Mouse (Mus musculus) c-Kit-positive CD71-negative TER-119-negative erythroid progenitor cells, embryonic 14.5 days (primary cell): ENCODE data around the gene Nsd2.

Experiments
- DNase-seq: peaks from one replicate; pipeline ENCODE4 v3.0.0-alpha.2; 2013; ENCODE audit warnings: low read depth

The Nsd2 gene

DNA sequence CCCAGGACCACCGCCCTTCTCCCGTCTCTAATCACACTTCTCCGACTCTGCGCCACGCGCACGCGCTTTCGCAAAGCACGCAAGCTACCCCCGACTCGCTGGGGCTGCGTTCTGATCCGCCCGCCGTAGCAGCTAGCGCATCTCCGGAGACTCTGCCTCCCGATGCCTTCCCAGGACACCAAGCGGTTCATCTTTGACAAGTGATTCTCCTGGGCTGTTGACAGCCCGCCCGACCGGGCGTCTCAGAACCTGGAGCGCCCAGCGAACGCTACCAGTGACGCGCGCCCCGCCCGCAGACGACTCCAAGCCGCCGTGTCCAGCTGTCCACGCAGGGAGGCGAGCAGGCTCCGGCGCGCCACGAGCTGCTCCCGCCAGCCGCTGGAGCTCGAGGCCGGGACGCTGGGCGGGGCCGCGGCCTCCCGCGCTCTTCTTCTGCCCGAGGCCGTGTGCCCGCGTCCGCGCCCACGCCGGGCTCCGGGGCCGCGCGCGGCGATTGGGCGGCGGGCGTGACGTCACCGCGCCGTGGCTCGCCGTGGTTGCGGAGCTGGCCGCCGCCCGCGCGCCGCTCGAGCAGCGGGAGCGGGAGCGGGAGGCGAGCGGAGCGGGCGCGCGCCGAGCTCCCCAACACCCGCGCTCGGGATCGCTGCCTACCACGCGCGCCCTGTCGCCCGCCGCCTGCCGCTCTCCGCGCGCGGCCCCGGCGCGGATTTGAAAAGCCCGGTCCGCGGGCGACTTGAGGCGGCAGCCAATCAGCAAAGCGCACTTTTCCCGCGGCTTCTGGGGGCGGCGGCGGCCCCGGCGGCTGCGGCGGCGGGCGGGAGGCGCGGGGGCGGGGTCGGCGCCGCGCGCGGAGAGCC lies at the start of gene Nsd2:
Gene Nsd2 (plus strand): TSS at position 850 of the 857 bp plus-strand sequence.
- DNase-seq: peak; percentile 55

DNA sequence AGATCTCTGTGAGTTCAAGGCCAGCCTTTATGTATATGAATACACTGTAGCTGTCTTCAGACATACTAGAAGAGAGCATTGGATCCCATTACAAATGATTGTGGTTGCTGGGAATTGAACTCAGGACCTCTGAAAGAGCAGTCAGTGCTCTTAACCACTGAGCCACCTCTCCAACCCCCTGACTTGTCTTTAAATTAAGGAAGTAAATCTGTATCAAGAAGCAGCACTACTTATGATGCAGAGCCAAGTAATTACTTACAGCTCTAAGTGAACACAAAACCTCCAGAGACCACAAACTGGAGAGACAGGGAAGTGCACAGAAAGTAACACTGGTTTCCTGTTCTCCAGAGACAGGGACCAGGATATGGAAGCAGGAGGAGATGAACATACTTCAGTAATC lies 43.3 kb upstream of the Nsd2 start:
- DNase-seq: no peak

DNA sequence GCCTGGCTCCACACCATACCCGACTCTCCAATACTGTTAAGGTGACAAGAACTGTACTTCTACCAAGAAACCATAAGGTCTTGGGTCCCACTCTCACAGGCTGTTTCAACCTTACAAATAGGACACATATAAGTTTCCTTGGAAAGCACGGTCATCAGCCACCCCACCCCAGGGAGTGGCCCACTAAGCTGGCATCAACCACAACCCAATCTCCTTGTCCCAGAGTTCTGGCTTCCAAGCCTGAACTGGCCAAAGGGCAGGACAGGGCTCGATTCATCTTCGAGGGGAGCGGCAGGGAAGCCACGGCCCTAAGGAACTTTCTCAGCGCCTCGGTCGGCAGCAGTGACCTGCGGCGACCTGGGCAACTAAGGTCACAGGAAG lies 38.6 kb upstream of the Nsd2 start:
- DNase-seq: no peak

DNA sequence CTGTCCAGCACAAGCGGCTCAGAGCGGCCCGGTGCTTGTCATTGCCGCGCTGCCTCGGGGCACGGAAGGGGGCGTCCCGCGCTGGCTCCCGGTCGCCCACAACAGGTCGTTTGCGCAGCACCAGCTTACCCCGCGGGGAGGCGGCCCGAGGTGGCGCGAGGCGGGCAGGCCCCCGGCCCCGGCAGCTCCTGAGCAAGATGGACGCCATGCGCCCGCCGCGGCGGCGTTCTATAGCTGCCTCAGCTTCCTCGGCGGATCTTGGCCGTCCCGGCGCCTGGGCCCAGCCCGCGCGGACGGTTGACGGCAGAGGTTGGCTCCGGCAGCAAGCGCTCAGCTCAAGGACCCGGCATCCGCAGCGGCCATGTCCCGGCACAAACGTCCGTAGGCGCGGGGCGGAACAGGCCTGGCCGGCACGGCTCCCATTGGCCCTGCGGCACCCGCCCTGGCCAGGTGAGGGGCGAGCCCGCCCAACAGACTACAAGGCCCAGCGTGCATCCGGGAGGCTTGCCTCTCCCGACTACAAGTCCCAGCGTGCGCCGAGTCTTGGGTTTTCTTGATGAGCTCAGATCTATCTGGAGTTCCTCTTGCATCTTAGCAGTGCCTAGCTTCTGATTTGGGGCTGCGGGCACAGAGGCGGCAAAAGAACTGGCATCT lies 38.1 kb upstream of the Nsd2 start, which contains the start of gene Letm1:
Gene Letm1 (minus strand): TSS at position 473 of the 654 bp plus-strand sequence.
- peak; percentile 91 for DNase-seq

DNA sequence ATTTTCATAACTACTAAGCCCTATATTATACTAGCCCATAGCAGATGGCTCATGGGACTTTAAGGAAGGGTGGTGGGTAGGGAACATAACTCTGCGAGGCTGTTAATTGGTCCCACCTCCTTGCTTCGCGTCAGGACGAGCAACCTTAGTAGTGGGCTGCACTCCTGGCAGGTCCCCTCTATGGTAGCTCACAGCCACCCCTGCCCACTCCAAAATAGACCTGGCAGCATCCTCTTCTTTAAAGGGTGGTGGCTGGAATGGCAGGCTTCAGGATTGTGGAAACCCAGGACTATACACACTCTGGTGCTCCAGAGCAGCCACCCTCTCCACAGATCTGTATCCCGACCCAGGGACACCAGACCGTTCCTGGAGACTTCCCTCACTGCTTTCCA lies 37.5 kb upstream of the Nsd2 start:
- DNase-seq: no peak

DNA sequence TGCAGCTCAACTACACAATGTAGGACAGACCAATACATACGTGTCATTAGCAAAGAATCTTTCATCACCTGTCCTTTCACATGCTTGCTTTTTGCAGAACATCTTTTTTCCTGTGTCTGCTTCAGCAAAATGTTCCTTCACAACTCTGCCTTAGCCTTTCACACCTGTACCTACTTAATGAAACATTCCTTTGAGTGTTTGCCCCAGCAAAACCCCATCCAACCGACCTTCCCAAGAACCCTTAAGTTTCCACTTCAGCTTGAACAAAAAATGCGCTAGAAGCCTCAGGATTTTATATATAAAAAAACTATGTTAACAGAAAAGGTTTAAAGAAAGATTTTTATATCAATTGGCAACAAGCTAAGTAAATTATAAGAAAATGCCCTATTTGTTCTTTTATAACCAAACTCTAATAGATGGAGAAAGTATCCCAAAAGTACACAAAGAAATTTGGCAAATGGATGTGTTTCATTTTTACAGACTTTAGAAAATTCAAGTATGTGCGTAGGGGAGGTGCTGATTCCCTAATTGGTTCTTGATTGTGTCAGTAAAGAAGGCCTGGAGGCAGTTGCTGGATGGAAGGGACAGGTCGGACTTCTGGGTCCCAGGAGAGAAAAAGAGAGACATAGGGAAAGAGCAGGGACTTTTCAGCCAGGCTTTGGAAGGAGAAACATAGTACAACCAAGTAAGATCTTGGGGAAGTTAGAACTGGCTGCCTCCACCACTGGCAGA lies 28.4 kb upstream of the Nsd2 start:
- DNase-seq: no peak

DNA sequence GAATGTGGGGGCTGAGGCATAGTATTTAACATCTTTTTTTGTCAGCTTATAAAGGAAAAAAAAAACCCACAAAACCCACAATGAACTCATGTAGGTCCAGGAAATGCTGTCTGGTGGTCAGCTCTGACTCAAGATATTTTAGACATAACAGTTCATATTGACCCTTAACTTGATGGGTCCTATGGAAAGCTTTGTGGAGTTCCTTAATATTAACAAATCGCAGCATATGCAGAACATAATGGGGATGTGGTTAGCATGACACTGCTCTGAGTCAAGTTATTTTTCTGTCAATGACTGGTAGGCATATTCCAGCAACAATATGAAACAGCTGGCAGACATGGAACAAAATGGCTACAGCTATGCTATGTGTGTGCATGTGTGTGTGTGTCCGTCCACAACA lies 17.2 kb upstream of the Nsd2 start:
- DNase-seq: no peak

DNA sequence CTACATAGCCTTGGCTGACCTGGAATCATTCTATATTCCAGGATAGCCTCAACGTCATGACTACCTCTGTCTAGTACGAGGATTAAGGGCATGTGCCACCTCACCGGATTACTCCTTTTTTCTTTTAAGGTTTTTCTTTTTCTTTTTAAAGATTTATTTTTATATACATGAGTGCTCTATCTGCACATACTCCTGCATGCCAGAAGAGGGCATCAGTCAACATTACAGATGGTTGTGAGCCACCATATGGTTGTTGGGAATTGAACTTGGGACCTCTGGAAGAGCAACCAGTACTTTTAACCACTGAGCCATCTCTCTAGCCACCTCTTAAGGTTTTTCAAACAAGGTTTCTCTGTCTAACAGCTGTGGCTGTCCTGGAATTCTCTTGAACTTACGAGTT lies 9.0 kb upstream of the Nsd2 start:
- DNase-seq: no peak

DNA sequence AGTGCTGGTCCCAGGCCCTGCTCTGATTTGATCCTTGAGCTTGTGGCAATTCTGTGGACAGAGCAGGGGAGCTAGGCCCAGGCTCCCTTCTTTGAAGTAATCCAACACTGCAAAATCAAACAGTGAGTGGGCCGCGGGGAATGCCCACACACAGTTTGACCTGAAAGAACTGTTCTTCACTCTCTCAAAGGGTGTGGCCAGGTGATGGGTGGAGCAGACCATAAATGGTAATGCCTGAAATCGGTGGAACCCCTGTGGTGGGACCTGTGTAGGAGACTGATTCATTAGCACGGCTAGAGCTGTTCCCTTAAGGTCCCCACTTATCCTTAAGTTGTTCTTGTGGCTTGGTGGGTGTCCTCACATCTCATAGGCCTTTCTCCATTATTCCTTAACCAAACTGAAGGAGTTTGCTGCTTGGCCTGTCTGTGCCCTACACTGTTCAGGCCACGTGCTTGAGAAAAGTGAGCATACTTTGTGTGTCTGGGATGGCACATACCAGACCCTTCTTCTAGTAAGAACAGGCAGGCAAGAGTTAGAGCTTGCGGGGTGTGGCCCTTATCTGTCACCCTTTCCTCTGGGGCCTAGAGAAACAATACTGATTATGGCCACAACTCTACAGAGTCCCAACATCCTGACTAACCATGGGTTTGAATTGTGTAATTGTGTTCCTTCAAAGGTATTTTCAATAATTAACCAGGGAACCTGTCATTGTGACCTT lies 4.4 kb upstream of the Nsd2 start:
- no peak for DNase-seq

DNA sequence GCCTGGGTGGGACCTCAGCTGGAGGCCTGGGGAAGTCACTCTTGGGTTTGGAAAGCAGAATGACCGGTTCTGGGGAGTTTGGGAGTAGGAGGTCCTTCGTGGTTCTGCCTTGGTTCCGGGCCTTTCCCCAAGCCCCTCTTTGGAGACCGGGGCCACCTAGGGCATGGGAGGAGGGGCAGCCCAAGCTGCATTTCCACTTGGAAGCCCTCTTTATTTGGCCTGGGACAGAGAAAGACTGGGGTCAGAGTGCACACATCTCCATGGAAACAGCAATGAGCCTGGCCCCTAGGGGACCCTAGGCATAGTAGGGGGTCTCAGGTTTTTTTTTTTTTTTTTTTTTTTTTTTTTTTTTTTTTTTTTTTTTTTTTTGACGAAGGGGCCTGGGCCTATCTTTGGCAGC lies 2.4 kb upstream of the Nsd2 start:
- DNase-seq: no peak

DNA sequence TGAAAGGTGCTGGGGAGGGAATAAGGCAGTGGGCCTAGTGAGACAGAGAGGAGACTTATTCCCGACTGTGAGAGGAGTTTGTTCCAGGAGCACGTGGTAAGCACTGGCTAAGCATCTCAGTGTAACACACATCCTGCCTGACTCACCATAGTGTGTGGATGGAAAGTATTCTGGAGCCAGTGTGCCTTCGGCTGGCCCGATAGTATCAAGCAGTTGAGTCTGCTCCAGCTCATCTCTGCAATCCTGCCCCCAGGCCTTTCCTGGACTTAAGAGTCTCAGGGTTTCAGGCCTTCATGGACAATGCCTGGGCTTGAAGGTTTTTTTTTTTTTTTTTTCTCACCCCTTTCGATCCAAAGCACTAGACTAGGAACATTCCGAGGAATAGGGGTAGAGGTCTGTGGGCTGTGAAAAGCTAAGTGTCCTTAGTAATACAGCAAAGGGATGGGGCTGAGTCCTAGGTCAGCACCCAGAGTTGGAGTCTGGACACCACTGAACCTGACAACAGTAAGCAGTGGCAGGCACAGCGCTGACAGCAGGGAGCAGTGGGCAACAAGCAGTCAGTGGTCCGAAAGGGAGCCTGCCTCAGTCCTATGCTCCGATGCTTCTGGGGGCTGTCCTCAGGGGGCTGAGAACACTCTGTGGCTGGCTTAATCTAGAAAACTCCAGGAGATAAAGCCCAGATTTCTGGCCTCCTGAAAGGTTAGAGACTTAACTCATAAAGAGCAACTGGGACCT lies 1.2 kb upstream of the Nsd2 start:
- no peak for DNase-seq

DNA sequence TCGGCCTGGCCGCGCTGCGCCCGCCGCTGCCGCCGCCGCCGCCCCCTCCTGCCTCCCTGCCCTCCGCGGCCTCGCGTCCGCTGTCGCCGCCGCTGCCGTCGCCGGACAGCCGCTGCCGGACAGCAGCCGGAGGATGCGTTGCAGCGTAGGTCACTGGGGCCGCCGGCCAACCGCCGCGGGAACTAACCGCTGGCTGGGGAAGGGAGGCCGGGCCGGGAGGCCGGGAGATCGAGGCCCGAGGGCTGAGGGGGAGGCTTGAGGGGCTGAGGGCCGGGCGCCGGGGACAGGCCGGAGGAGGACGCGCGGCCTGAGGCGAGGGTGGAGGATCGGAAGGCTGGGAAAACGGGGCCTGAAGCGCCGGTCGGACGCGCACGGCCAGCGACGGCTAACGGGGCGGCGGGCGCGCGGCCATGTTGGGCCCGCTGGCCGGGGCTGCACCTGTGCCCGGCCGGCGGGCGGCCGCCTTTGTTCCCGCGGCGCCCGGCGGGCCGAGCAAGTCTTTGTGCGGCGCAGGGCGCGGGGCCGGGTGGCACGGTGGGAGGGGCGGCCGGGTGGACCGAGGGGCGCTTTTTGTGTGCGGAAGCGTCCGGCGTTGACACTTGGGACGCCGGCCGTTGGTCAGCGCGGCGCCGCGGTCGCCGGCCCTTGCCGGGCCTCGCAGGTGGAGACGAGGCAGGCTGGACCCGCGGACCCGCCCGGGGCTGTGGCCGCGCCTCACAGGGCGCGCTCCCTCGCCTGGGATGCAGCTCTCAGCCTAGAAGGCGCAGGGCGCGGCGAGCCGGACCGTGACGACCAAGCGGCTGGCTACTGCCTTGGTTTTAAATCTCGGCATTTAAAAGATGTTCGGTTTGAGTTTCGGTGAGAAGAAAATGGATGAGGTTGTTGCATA lies 452 bp downstream of the Nsd2 start:
- DNase-seq: no peak

DNA sequence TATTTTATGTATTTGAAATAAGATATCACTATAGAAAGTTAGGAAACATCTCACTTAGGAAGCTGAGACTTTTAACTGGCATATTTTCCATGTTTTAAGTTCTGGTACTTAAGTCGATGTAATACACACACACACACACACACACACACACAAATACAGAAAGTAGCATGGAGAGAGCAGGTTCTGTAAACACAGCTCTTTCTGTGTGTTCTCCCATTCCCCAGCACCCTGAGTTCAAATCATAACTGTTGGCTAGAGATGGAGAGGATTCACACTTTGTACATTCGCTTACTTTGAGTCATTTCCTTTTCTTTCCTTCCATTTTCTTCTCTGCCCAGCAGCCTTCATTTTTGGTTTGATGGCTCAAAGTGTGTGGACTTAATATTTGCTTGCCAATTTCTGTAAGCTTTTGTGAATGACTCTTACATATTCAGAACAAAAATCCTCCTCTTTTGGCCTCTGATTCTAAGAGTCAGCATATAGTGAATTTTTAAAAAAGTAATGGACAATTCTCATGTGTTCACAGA lies 1.4 kb downstream of the Nsd2 start:
- DNase-seq: no peak

DNA sequence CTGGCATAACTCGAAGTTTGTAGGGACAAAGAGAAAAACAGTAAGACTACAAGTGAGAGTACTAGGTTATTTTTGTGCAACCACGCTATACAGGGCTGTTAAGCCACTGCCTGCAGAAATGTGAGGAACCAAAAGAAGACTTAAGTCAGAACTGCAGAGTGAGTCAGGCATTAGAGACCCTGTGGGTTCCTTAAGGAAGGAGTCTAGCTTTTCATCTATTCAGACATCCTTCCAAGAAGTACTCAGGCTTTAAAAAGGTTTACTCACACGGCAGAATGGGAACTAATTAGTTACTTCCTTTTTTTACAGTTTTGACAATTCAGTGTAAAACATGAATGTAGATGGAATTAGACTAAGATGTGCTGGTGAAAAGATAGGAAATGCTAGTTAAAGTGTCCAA lies 1.9 kb downstream of the Nsd2 start:
- DNase-seq: no peak

DNA sequence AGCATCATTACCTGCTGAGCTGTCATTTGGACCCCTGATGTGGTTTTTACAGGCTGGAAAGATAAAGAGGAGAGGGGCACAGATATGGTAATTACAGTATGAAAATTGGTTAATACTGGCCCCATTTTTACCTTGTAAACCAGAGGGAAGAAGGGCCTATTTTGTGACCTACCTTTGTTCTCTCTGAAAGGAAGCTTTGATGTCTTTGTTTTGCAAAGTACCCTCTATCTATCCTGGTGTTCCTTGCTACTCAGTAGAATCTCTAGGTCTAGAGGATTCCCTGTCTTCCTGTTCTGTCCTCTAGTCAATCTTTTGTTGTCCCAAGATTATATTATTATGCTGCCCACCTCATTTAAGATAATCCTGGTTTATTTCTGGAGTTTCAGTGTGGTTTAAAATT lies 5.5 kb downstream of the Nsd2 start:
- DNase-seq: no peak

DNA sequence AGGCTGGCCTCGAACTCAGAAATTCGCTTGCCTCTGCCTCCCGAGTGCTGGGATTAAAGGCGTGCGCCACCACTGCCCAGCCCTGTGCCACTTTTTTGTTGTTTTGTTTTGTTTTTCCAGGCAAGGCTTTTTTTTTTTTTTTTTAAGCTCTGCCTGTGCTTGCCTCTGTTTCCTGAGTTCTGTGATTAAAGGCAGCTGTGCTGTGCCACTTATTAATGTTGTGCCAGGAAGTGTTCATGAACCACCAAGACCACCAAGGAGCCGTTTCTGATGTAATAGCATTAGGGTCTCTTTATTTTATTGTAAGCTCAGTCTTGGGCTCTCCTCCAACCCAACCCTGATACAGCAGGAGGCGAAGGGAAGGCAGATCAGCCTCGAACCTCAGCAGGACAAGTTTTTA lies 7.6 kb downstream of the Nsd2 start:
- DNase-seq: no peak

DNA sequence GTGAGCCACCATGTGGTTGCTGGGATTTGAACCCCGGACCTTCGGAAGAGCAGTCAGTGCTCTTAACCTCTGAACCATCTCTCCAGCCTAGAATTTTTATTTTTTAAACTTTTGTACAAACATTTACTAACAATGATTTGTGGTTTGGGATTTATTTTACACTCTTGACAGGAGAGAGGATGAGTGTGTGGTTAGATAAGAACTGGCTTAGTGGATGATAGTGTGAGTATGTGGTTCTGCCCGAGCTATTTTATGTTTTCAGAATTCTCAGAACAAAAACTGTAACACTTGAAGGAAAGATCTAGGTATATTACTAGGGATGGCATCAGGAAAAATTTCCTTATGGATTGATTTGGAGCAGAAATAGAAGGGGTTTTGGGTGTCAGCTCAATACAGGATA lies 9.4 kb downstream of the Nsd2 start:
- no peak for DNase-seq

DNA sequence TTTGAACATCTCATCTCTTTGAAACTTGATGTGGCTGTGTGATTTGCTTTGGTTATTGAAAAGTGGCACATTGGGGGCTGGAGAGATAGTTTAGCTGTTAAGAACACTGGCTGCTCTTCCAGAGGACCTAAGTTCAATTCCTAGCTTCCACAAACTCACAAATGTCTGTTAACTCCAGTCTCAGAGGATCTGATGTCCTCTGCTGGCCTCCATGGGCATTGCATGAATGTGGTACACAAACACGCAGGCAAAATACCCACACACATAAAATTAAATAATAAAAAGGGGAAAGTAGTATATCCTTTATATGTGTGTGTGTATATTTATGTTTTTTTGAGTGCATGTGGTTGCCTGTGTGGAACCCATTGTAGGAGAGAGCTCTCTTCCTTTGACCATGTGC lies 10.3 kb downstream of the Nsd2 start:
- DNase-seq: no peak

DNA sequence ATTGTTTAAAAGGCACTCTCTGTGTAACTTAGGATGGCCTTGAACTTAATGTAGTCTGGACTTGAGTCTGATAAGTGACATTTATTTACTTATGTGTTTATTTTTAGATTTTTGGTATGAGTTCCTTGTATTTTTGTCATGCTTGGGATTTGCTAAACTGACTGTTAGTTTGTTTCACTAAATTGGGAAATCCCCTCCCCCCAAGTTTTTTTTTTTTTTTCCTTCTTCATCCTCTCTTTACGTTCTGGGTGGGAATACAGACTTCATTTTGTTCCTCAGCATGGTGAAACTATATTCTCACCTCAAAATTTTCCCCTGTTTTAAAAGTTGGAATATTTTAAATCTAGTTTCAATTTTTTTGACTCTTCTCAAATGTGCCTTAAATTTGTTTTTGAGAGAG lies 20.8 kb downstream of the Nsd2 start:
- DNase-seq: no peak

DNA sequence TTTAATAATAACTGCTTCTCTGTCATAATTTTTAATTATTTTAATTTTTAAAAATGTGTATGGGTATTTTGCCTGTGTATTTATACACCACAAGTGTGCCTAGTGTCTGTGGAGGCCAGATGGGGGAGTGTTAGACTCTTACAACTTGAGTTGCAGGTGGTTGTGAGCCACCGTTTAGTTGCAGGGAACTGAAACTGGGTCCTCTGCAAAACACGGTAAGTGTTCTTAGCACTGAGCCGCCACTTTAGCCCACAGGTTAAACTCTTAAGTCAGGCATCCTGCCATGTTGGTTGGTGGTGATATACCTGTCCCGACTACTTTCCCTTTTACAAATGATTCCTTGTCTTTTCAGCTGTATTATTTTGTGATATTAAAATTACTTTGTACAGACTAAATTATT lies 22.0 kb downstream of the Nsd2 start:
- no peak for DNase-seq
